Mouse (Mus musculus) embryonic fibroblast, embryonic 13.5 days (primary cell): ENCODE results near the gene Pnkp.

Source experiments
- CTCF ChIP-seq: IDR thresholded peaks from 2 replicates; pipeline ENCODE4 v1.5.1; 2011; ENCODE audit warnings: mild to moderate bottlenecking, control low read depth, low read length, moderate library complexity, borderline replicate concordance; ENCODE audit not compliant: insufficient read depth
- POLR2A ChIP-seq: IDR thresholded peaks from 2 replicates; pipeline ENCODE4 v1.6.1; 2011; ENCODE audit warnings: low read depth, mild to moderate bottlenecking, control low read depth, low read length, moderate library complexity

DNA sequence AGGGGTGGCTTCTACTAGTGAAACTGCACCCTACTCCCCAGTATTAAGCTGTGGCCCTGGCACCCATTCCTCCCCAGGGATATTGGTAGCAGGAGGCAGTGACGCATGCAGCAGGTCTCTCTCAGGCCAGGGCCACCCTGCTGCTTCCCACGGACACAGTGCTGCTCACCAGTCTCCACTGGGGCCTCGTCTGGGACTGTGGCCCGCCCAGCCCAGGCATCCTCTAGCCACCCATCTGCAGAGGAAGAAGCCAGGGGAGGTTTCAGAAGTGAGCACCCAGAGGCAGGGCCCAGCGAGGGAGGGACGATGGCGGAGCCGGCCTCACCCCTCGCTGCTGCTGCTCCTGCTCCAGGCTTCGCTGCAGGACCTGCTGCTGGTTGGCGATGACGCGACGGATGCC is 6.3 kb downstream of the Pnkp start:
- TF ChIP-seq CTCF (no peak), POLR2A (no peak)
